Mouse (Mus musculus) ES-E14 (cell line): ENCODE measurements around the gene Kpnb1.

Source experiments
- CHD2 ChIP-seq: IDR thresholded peaks from 2 replicates; pipeline ENCODE4 v1.6.1; 2014; ENCODE audit warnings: mild to moderate bottlenecking, low read depth, low read length, inconsistent platforms
- HCFC1 ChIP-seq: IDR thresholded peaks from 2 replicates; pipeline ENCODE4 v1.6.1; 2012; ENCODE audit warnings: low read length, inconsistent platforms, borderline replicate concordance; ENCODE audit not compliant: insufficient read depth
- MAFK ChIP-seq: IDR thresholded peaks from 2 replicates; pipeline ENCODE4 v1.6.1; 2014; ENCODE audit warnings: mild to moderate bottlenecking, low read depth, low read length, inconsistent platforms; ENCODE audit not compliant: insufficient read depth
- ZC3H11A ChIP-seq: IDR thresholded peaks from 2 replicates; pipeline ENCODE4 v1.6.1; 2012; ENCODE audit warnings: low read depth, mild to moderate bottlenecking, inconsistent platforms, low read length, borderline replicate concordance
- ZNF384 ChIP-seq: IDR thresholded peaks from 2 replicates; pipeline ENCODE4 v1.6.1; 2012; ENCODE audit warnings: low read depth, low read length, inconsistent platforms

- TF ChIP-seq HCFC1, result no peak
- TF ChIP-seq ZNF384, result no peak
- no peak for TF ChIP-seq MAFK
- no peak for TF ChIP-seq CHD2
- TF ChIP-seq ZC3H11A, result no peak
Measured at GRCm38 (mm10) chr11:97226131-97226530, 38.5 kb upstream of the Kpnb1 start.
